Mouse (Mus musculus) duodenum, adult 2 months (tissue): Measurements from ENCODE around the gene Amy2a1. TPM values are rescaled to one million over a fixed set of nuclear protein-coding genes. Genes with fewer than 3 reads are reported as not detected.

ENCODE experiments used
- polyA plus RNA-seq: library from polyadenylated mRNA; depleted of rRNA; stranded (reverse); fragments of >200 nt; gene quantifications from 2 replicates; pipeline ENCODE4 v1.2.3, GENCODE M21; 2012; ENCODE audit warnings: low replicate concordance; rRNA removed

Gene Amy2a1
- polyA plus RNA-seq: not detected in 2 replicates

DNA sequence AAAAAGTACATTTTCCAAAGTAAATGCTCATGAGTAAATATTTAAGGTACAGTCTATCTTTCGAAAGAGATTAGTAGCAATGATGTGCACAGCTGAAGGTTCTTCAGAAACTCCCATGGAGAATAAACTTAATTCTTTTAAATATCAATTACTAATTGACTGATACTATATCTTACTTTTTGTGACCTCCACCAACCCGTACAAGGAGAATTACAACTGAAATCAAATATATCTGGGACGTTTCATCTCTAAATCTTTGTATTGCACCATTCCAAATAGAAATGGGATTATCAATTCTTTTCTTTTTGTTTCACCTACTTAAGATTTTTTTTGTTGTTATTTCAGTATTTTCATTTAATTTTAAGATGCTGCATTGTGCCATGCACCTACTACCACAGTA is at the start of gene Amy2a1:
TSS of gene Amy2a1 (minus strand) at position 101 of the 400 bp plus-strand sequence.

Other genes with a start within 250 kb of the Amy2a1 start
- gene Amy2a4, start 241.0 kb downstream of the Amy2a1 start, polyA plus RNA-seq: 72.3 TPM in 1 of 2 replicates, not detected in the other
- 72.3 TPM in 1 of 2 replicates, not detected in the other for gene Amy2a3, start 208.4 kb downstream of the Amy2a1 start, polyA plus RNA-seq
- gene Amy2a2, start 175.8 kb downstream of the Amy2a1 start, polyA plus RNA-seq: 72.3 TPM in 1 of 2 replicates, not detected in the other
- 0.26 TPM in 1 of 2 replicates, not detected in the other for gene Amy1, start 74.3 kb upstream of the Amy2a1 start, polyA plus RNA-seq
- gene Rnpc3, start 97.7 kb upstream of the Amy2a1 start, polyA plus RNA-seq: 1.9 and 2.5 TPM in 2 replicates